Mouse (Mus musculus) layer of hippocampus, adult 2 months (tissue): ENCODE measurements at regions not wholly inside any gene's neighbourhood (a gene's known extent, or its start where the extent isn't known, plus 50 kb on each side); places are given as distances from the start of the nearest gene placed in this dataset.
A peak's percentile ranks its signal among the peaks of the same experiment; 100 is the strongest.

Experiments used
- DNase-seq, 2 experiments: peaks; one replicate each; pipeline ENCODE4 v3.0.0; 2022; ENCODE audit warnings: low spot score in 2 of 2
- H3K27ac ChIP-seq: fragments of 200-600 bp; 2 replicates; pipeline ENCODE4 v1.8.1; 2022
- H3K4me3 ChIP-seq: fragments of 200-600 bp; 2 replicates; pipeline ENCODE4 v1.8.1; 2022; ENCODE audit warnings: mild to moderate bottlenecking
- CTCF ChIP-seq: fragments of 200-600 bp; conservative IDR thresholded peaks from 2 replicates; pipeline ENCODE4 v1.8.1; 2022; ENCODE audit warnings: antibody characterized with exemption, mild to moderate bottlenecking, moderate library complexity

GRCm38 (mm10) chr6:98178005-98178404 is 164.5 kb downstream of the Gm765 start:
- no peak for TF ChIP-seq CTCF
- no peak overlapping the region for H3K4me3 ChIP-seq
- H3K27ac ChIP-seq: no peak overlapping the region
- no peak for DNase-seq

GRCm38 (mm10) chr6:98149043-98149813 is 193.3 kb downstream of the Gm765 start:
- TF ChIP-seq CTCF: no peak
- DNase-seq: no peak
- H3K27ac ChIP-seq: no peak overlapping the region
- H3K4me3 ChIP-seq: no peak overlapping the region

GRCm38 (mm10) chr6:98147855-98148254 is 194.7 kb downstream of the Gm765 start:
- H3K27ac ChIP-seq: no peak overlapping the region
- TF ChIP-seq CTCF: no peak
- no peak for DNase-seq
- no peak overlapping the region for H3K4me3 ChIP-seq

GRCm38 (mm10) chr6:98132931-98133330 is 209.6 kb downstream of the Gm765 start:
- no peak overlapping the region for H3K4me3 ChIP-seq
- TF ChIP-seq CTCF: peak; percentile 96
- no peak overlapping the region for H3K27ac ChIP-seq
- DNase-seq: peak; percentile 73 to 79

- Histone ChIP-seq H3K27ac (no peak overlapping the region), H3K4me3 (no peak overlapping the region)
- TF ChIP-seq CTCF: no peak
- no peak for DNase-seq
These were observed 217.1 kb downstream of the Gm765 start for GRCm38 (mm10) chr6:98125434-98125833.

GRCm38 (mm10) chr6:98118355-98119150 is 224.0 kb downstream of the Gm765 start:
- DNase-seq: no peak
- Histone ChIP-seq H3K27ac (no peak overlapping the region), H3K4me3 (no peak overlapping the region)
- TF ChIP-seq CTCF: no peak

GRCm38 (mm10) chr6:98114327-98115134 is 228.0 kb downstream of the Gm765 start:
- no peak for TF ChIP-seq CTCF

GRCm38 (mm10) chr6:98113708-98114107 is 228.8 kb downstream of the Gm765 start:
- no peak overlapping the region for H3K27ac ChIP-seq
- DNase-seq: no peak
- no peak for TF ChIP-seq CTCF
- H3K4me3 ChIP-seq: no peak overlapping the region

More at GRCm38 (mm10) chr6:98114327-98115134, 228.0 kb downstream of the Gm765 start:
- H3K4me3 ChIP-seq: no peak overlapping the region
- H3K27ac ChIP-seq: peak overlapping the region; percentile 48; the same call in 1 of the 2 replicates
- DNase-seq: no peak

- TF ChIP-seq CTCF: no peak
- Histone ChIP-seq H3K4me3 (no peak overlapping the region), H3K27ac (no peak overlapping the region)
- no peak for DNase-seq
These were observed 229.9 kb downstream of the Gm765 start for GRCm38 (mm10) chr6:98112495-98113115.

GRCm38 (mm10) chr6:98107123-98107522 is 235.4 kb downstream of the Gm765 start:
- TF ChIP-seq CTCF: no peak
- no peak overlapping the region for H3K27ac ChIP-seq
- no peak overlapping the region for H3K4me3 ChIP-seq
- no peak for DNase-seq

GRCm38 (mm10) chr6:98105280-98106090 is 237.1 kb downstream of the Gm765 start:
- Histone ChIP-seq H3K4me3 (peak overlapping the region; percentile 58), H3K27ac (peak overlapping the region; percentile 56)
- DNase-seq: peak; percentile 74 to 88
- peak; percentile 99 for TF ChIP-seq CTCF

GRCm38 (mm10) chr6:98104432-98104831 is 238.1 kb downstream of the Gm765 start:
- TF ChIP-seq CTCF: peak; percentile 59
- no peak overlapping the region for H3K27ac ChIP-seq
- H3K4me3 ChIP-seq: no peak overlapping the region
- no peak for DNase-seq
